ENCODE assay signal across 30 mouse cellular contexts in the genomic region with DNA sequence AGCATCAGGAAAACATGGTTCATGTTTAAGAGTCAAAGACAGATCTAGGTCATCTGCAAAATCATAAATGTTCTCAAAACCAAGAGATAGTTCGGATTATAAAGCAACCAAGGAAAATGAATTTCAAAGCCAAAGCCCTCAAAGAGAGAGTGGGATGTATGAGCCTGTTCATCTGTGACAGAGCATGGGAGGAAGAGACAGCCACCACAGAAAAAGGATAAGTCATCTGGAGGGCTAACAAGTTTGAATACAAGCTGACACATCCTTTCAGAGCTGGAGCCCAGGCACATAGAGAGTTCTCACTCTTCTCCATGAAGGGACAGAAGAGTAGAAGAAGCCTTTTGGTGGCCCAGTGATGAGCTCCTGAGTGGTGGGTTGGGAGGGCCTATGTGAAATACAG. TPM values are rescaled to one million over a fixed set of nuclear protein-coding genes. Genes with fewer than 3 reads are reported as not detected.
"Had no signal": no experiment of that assay in that cellular context is flagged by ENCODE, and none has a peak within 500 bp of the region (broad histone marks: within the 10 kb centered on the region; RNA-seq: fewer than 3 reads in every experiment).

No protein-coding gene starts in this region.

- DNase-seq: cerebellum, adult 2 months; cerebellum, adult 8-10 months; cerebellum, adult 9-10 months; cerebellum, adult 9-11 months; cerebellum, postnatal 10 days; cerebellum, postnatal 14 days; cerebellum, postnatal 25 days; cerebellum, postnatal 36 days; embryo, embryonic 11 days; forebrain, postnatal 0 days; gastrocnemius, adult 2 months; gastrocnemius, postnatal 10 days; gastrocnemius, postnatal 14 days; gastrocnemius, postnatal 25 days; gastrocnemius, postnatal 36 days; heart, adult 18-20 months; heart, adult 2 months had no signal

- ATAC-seq: forebrain, embryonic 13.5 days; forebrain, embryonic 14.5 days; forebrain, embryonic 15.5 days; forebrain, embryonic 16.5 days; forebrain, postnatal 0 days had no signal

- H3K4me3 ChIP-seq: embryonic facial prominence, embryonic 10.5 days; embryonic facial prominence, embryonic 12.5 days; embryonic facial prominence, embryonic 13.5 days; embryonic facial prominence, embryonic 15.5 days; erythroblast, embryonic 14.5 days; forebrain, embryonic 10.5 days; forebrain, embryonic 12.5 days; forebrain, embryonic 13.5 days; forebrain, embryonic 15.5 days; gastrocnemius, adult 2 months; heart, adult 2 months had no signal

- H3K27ac ChIP-seq: embryonic facial prominence, embryonic 10.5 days; embryonic facial prominence, embryonic 12.5 days; embryonic facial prominence, embryonic 13.5 days; embryonic facial prominence, embryonic 15.5 days; forebrain, embryonic 10.5 days; forebrain, embryonic 12.5 days; forebrain, embryonic 13.5 days; forebrain, embryonic 15.5 days; gastrocnemius, adult 2 months; heart, adult 2 months had no signal

RNA-seq across cellular contexts. Expression of gene Rtn1, which starts 55.3 kb away (rescaled TPM):
- total RNA-seq: common myeloid progenitor, adult 5-6 weeks; granulocyte monocyte progenitor cell, adult 5-6 weeks had no signal
